Mouse (Mus musculus) megakaryocyte, embryonic 14.5 days (primary cell): ENCODE results near the gene Atxn3. TPM values are rescaled to one million over a fixed set of nuclear protein-coding genes. Genes with fewer than 3 reads are reported as not detected.
A peak's percentile ranks its signal among the peaks of the same experiment; 100 is the strongest.

Experiments
- H3K27me3 ChIP-seq: replicated peaks from 2 replicates; pipeline ENCODE3; 2012; ENCODE audit warnings: inconsistent platforms
- H3K36me3 ChIP-seq: replicated peaks from 2 replicates; pipeline ENCODE3; 2012; ENCODE audit warnings: low read length, inconsistent platforms, mixed read lengths
- H3K4me1 ChIP-seq: 2 replicates; pipeline ENCODE4 v1.6.1; 2012; ENCODE audit warnings: inconsistent platforms
- H3K4me3 ChIP-seq: replicated peaks from 2 replicates; pipeline ENCODE3; 2012; ENCODE audit warnings: moderate library complexity, mild to moderate bottlenecking, inconsistent platforms
- H3K9me3 ChIP-seq: 2 replicates; pipeline ENCODE4 v1.6.1; 2012; ENCODE audit warnings: inconsistent platforms
- FLI1 ChIP-seq: IDR thresholded peaks from 2 replicates; pipeline ENCODE4 v1.6.1; 2012; ENCODE audit warnings: low read length, inconsistent platforms, mixed read lengths
- GATA1 ChIP-seq: IDR thresholded peaks from 3 replicates; pipeline ENCODE4 v1.6.1; 2012; ENCODE audit warnings: mixed read lengths, low read length, inconsistent platforms, borderline replicate concordance
- polyA plus RNA-seq: library from polyadenylated mRNA; stranded (reverse); fragments of >175 nt; gene quantifications from 2 replicates; pipeline ENCODE4 v1.2.3, GENCODE M21; 2012; ENCODE audit warnings: low replicate concordance; ENCODE audit not compliant: insufficient read depth

Gene Atxn3
- polyA plus RNA-seq, 1 experiment = 0.38 TPM

DNA sequence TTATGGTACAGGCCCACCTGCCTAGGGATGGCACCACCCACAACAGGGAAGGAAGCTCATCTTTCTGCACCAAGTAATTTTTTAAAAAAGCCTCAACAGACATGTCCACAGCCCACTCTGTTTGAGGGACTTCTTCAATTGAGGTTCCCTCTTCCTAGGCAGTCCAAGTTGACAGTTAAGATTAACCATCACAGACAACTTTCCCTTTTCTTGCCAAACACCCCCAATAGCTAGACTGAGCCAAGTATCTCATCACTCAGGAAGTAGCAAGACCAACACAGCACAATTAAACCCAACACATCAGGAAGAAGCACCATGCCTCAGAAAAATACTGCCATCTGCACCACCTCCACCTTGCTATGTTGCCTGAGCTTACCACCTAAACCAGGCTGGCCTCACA, 40.9 kb downstream of the Atxn3 start:
- Histone ChIP-seq H3K9me3 (no peaks in the 10 kb centered on the region), H3K27me3 (no peaks in the 10 kb centered on the region), H3K36me3 (peaks cover 38% of the 10 kb centered on the region), H3K4me1 (peaks cover 23% of the 10 kb centered on the region), H3K4me3 (no peak overlapping the region)
- TF ChIP-seq FLI1 (no peak), GATA1 (no peak)

DNA sequence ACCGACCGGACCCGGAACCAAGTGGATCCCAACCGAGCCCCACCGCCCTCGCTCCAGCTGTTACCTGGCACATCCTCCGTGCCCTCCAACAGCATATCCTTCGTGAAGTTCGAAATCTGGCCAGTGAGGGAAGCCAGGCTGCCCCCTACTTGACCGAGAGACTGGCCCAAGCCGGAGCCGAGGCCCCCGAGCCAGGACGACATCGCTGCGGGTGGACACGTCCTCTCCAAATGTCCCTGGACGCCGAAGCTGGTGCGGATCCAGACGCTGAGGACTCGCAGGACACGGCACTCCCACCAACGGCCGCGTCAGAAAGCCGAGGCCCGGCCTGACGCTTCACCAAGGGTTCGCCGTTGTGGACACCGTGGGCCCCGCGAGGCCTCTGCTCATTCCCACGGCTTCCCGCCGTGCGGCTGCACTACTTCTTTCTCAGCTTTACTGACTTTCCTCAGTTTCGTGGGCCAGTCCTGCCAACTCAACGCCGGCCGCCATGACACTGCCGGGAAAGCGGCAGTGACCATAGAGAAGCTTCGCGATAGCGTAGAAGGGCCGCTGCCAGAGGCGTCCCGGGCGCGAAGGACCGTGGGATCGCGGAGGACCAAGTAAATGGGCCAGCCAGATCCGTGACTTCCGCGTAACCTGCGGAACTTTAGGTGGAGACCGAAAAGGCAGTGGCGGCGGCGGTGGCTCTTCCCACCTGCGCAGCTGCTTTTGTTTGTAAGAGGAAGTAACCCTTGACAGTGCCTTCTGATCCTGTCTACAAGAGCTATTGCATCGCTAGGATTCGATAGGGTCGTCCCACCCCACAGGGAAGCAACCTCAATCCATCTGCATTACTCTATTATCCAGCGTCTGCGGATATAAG, 45.2 kb downstream of the Atxn3 start, which contains the start of gene Trip11:
Gene Trip11, minus strand, starts transcription at position 642 of the 865 bp plus-strand sequence.
- H3K9me3 ChIP-seq = peaks cover 8% of the 10 kb centered on the region; the same call in 1 of the 2 replicates
- H3K27me3 ChIP-seq = no peaks in the 10 kb centered on the region
- TF ChIP-seq GATA1 (no peak), FLI1 (no peak)
- H3K36me3 ChIP-seq = peaks cover 21% of the 10 kb centered on the region
- H3K4me1 ChIP-seq = peaks cover 39% of the 10 kb centered on the region
- H3K4me3 ChIP-seq = peak within 1 kb of the TSS; percentile 99

DNA sequence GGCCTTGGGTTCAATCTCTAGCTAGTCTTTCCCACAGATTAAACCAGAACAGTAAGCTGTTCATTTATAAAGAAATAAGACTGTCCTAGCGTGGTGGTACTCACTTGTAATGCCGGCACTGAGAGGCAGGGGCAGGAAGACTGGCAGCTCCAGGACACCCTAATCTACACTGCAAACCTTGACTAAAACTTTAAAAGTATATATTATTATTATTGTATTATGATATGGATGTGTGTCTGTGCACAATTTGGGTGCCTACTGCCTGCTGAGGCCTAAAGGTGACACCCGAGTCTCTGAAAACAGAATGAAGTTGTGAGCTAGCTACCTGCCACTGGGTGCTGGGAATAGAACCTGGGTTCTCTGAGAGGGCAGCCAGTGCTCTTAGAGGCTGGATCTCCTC, 46.7 kb downstream of the Atxn3 start:
- H3K4me1 ChIP-seq = peaks cover 26% of the 10 kb centered on the region
- peak overlapping the region; percentile 99 for H3K4me3 ChIP-seq
- no peaks in the 10 kb centered on the region for H3K27me3 ChIP-seq
- H3K9me3 ChIP-seq = peaks cover 8% of the 10 kb centered on the region; the same call in 1 of the 2 replicates
- TF ChIP-seq FLI1 = no peak
- no peak for TF ChIP-seq GATA1
- peaks cover 21% of the 10 kb centered on the region for H3K36me3 ChIP-seq

DNA sequence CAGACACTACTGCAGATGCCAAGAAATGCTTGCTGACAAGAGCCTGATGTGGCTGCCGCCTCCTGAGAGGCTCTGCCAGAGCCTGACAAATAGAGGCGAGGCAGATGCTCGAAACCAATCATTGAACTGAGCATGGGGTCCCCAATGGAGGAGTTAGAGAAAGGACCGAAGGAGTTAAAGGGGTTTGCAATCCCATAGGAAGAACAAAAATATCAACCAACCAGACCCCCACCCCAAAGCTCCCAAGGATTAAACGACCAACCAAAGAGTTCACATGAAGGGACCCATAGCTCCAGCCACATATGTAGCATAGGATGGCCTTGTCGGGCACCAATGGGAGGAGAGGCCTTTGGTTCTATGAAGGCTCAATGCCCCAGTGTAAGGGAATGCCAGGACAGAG, 47.7 kb downstream of the Atxn3 start:
- H3K4me1 ChIP-seq = peaks cover 35% of the 10 kb centered on the region
- H3K4me3 ChIP-seq = no peak overlapping the region
- H3K9me3 ChIP-seq = peaks cover 8% of the 10 kb centered on the region; the same call in 1 of the 2 replicates
- no peak for TF ChIP-seq GATA1
- TF ChIP-seq FLI1 = no peak
- peaks cover 26% of the 10 kb centered on the region for H3K36me3 ChIP-seq
- H3K27me3 ChIP-seq = no peaks in the 10 kb centered on the region

DNA sequence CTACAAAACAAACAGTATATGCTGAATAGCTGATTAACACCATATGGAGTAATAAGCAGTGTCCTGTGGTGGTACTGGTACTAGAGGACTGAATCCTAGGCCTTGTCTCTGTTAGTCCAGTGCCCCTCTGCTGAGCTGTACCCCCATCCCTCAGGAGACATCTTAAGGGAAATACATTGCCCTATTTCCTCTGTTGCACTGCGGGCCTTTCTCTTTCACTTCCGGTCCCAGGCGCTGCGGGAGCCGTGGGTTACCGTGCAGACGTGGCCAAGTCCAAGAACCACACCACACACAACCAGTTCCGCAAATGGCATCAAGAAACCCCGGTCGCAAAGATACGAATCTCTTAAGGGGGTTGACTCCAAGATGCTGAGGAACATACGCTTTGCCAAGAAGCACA, 52.2 kb downstream of the Atxn3 start:
- no peak overlapping the region for H3K4me3 ChIP-seq
- peaks cover 8% of the 10 kb centered on the region; the same call in 1 of the 2 replicates for H3K9me3 ChIP-seq
- TF ChIP-seq GATA1 (no peak), FLI1 (no peak)
- H3K27me3 ChIP-seq = no peaks in the 10 kb centered on the region
- H3K36me3 ChIP-seq = peaks cover 56% of the 10 kb centered on the region
- peaks cover 33% of the 10 kb centered on the region for H3K4me1 ChIP-seq

DNA sequence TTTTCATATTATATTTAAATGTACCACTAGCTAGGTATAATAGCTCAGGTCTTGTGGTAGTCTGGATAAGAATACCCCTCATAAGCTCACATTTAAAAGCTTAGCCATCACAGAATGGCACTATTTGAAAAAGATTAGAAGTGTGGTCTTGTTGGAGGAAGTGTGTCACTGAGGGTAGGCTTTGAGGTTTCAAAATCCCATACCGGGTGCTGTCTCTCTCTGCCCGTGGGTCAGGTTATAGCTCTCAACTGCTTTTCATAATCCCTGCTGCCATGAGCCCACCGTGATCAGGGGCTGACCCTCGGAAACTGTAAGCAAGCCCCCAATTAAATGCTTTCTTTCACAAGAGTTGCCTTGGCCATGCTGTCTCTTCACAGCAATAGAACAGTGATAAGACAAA, 53.1 kb downstream of the Atxn3 start:
- TF ChIP-seq GATA1 (no peak), FLI1 (no peak)
- Histone ChIP-seq H3K4me3 (no peak overlapping the region), H3K4me1 (peaks cover 28% of the 10 kb centered on the region), H3K9me3 (peaks cover 8% of the 10 kb centered on the region; the same call in 1 of the 2 replicates), H3K36me3 (peaks cover 58% of the 10 kb centered on the region), H3K27me3 (no peaks in the 10 kb centered on the region)

DNA sequence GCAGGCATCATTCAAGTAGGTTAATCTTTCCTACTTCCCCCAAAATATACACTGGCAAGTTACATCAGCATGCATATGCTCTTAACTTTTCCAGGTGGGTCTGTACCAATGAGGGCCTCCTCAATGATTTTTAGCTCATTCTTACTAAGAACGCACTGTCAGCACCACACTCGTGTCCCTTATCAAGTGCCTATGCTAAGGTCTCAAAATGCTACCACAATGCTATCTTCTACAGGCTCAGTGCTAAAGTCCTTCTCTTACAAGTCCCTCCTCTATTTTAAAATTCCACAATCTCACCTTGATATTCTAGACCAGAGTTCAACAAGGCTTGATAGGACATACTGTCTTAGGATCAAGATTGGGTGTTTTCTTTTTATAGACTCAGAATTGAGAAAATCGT, 53.9 kb downstream of the Atxn3 start:
- H3K4me1 ChIP-seq = peaks cover 28% of the 10 kb centered on the region
- H3K4me3 ChIP-seq = no peak overlapping the region
- H3K27me3 ChIP-seq = no peaks in the 10 kb centered on the region
- H3K9me3 ChIP-seq = peaks cover 8% of the 10 kb centered on the region; the same call in 1 of the 2 replicates
- H3K36me3 ChIP-seq = peaks cover 61% of the 10 kb centered on the region
- no peak for TF ChIP-seq GATA1
- no peak for TF ChIP-seq FLI1

DNA sequence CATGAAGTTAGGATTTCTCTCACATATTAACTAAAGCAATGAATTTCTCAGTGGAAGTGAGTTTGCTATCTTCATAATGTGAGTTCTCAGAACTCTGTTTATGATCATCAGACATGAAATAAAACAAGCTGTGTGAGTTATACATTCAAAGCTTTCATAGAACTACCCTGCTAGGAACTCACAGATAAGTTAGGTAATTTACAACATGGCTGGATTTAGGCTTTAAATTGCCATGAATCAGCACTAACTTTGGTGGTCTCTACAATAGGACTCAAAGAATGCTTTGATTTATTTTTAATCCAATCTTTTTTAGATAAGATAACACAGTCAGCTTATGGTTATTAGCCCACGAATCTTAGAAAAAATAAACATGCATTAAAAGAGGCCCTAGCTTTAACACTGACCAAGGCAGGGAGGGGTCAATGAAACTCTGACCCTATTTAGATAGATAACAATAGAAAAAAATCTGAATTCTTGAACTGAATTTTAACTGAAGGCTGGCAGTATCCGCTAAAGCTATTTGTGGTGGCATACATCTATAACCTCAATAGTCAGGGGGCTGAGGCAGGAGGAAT, 58.3 kb downstream of the Atxn3 start:
- Histone ChIP-seq H3K9me3 (no peaks in the 10 kb centered on the region), H3K4me3 (no peak overlapping the region), H3K36me3 (peaks cover 60% of the 10 kb centered on the region), H3K27me3 (no peaks in the 10 kb centered on the region), H3K4me1 (peaks cover 12% of the 10 kb centered on the region)
- TF ChIP-seq GATA1 (no peak), FLI1 (no peak)

DNA sequence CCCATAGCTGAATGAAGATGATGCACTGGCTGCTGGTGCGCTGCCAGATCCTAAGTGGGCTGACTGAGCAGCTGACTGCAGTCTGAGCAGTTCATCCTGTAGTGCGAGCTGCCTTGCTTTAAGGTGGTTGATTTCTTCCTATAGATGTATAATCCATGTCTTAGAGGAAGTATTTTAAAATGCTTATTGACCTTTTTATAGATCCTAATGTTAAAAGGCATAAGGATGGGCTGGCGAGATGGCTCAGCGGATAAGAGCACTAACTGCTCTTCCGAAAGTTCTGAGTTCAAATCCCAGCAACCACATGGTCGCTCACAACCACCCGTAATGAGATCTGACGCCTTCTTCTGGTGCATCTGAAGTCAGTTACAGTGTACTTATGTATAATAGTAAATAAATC, 59.1 kb downstream of the Atxn3 start:
- H3K27me3 ChIP-seq = no peaks in the 10 kb centered on the region
- H3K36me3 ChIP-seq = peaks cover 62% of the 10 kb centered on the region
- no peak for TF ChIP-seq GATA1
- no peak for TF ChIP-seq FLI1

DNA sequence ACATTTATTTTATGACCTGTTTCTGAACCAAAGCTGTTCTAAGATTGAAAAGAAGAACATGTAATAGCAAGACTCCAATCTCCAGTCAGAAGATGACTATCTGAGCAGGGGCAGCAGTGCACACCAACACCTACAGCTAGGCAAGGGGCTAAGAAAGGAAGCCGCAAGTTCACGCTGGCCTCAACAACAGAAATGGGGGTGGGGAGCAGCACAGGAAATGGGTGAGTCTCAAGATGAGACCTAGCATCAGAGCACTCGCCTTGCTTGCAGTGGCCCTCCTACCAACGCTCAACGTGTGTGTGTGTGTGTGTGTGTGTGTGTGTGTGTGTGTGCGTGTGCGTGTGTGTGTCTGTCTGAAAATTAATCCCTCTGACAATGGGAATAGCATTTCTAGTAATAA, 60.9 kb downstream of the Atxn3 start:
- Histone ChIP-seq H3K4me1 (peaks cover 6% of the 10 kb centered on the region; the same call in 1 of the 2 replicates), H3K27me3 (no peaks in the 10 kb centered on the region), H3K4me3 (no peak overlapping the region), H3K36me3 (peaks cover 66% of the 10 kb centered on the region), H3K9me3 (no peaks in the 10 kb centered on the region)
- TF ChIP-seq GATA1 (no peak), FLI1 (no peak)

More for the DNA sequence above, 59.1 kb downstream of the Atxn3 start:
- Histone ChIP-seq H3K4me1 (peaks cover 7% of the 10 kb centered on the region; the same call in 1 of the 2 replicates), H3K4me3 (no peak overlapping the region), H3K9me3 (no peaks in the 10 kb centered on the region)
